Mouse (Mus musculus): ENCODE results near the gene Dcaf17.
A peak's percentile ranks its signal among the peaks of the same experiment; 100 is the strongest.

Gene Dcaf17

DNA sequence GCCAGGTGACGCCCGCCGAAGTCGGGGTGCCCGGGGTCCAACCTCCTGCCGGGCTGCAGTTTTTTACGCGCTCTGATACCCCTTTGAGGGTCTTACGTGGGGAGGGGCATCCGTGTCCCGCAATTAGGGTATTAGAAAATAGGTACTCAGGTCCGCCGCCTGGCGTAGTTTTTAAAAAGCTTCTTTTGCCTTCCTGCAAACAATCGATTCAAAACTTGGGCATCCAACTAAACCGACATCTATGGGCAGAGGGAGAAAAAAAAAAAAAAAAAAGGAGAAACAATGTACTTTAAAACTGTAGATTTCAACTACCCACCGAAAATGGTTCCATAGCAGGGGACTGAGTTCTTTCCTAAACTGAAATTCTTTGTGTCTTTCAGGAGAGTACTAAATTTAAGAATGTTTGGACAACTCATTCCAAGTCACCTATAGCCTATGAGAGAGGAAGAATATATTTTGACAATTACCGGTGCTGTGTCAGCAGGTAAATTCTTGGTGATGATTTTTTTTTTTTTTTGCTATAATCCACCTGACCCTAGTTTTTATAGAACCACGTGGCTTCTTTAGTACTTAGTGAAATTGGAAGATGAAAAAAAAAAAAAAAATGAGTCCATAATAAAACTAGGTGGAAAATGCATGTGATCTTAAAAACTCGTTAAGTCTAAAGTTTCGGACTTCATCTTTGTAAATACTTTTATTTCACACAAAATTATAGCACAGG, 1.1 kb downstream of the Dcaf17 start:
- no peak for DNase-seq

GRCm38 (mm10) chr2:71071601-71072000, 16.5 kb downstream of the Dcaf17 start:
- DNase-seq, result no peak

DNA sequence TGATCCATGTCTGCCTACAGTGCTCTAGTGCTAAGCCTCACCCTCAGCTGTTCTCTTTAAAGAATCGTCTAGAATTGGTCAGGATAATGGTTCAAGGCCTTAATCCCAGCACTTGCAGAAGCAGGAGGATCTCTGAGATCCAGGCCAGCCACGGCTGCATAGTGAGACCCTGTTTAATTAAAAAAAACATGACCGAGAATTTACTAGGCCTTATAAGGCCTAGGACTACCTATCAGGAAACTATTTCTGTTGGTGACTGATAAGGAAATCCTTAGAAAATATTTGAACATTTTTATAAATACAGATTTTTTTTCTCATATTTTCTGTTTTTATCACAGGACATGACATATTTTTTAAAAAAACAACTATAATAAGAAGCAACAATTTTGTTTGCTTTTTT, 18.2 kb downstream of the Dcaf17 start:
- DNase-seq, result no peak

DNA sequence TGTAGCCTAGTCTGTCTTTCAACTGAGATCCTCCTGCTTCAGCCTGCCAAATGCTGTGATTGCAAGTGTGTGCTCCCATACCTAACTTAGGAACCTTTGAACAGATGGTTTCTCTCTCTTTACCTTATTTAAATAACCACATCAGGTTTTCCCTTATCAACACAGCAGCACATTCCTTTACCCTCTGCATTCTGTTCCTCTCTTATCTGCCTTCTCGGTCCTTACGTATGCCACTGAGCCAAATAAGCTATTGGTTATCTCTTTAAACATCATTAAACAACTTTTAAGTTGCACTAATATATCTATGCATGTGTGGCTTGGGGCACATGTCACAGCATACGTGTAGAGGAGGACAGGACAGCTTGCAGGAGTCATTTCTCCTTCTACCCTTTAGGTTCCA, 18.7 kb downstream of the Dcaf17 start:
- no peak for DNase-seq

GRCm38 (mm10) chr2:71082416-71082815, 27.3 kb downstream of the Dcaf17 start:
- DNase-seq, result no peak

DNA sequence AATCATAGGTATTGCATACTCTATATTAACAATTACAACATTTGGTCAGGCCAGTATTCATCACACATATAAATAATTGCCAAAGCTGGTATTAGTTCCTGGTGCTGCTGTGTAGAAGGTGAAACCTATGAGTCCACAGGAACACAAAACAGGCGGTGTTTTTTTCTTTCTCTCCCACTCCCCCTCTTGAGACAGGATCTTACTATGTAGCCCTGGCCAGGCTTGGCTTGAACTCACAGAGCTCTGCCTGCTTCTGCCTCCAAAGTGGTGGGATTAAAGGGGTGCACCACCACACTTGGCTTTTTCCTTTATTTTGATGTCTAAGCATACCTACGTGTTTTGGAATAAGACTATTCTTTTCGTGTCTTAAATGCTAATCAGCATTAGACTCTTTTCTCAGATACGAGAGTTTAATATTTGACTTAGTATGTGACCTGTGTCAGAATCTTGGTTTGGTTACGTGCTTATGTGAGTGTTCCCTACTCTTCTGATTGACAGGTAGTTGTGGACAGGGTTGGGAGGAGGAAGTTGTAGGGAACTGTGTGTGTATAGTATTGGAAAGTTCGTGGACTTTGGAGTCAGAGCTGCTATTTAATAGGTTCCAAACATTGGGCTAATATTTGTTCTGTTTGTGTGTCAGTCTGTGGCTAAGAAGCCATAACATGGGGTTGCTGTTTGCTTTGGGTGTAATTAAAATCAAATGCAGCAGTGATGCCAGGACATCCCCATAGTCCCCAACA, 28.5 kb downstream of the Dcaf17 start:
- DNase-seq, result no peak

DNA sequence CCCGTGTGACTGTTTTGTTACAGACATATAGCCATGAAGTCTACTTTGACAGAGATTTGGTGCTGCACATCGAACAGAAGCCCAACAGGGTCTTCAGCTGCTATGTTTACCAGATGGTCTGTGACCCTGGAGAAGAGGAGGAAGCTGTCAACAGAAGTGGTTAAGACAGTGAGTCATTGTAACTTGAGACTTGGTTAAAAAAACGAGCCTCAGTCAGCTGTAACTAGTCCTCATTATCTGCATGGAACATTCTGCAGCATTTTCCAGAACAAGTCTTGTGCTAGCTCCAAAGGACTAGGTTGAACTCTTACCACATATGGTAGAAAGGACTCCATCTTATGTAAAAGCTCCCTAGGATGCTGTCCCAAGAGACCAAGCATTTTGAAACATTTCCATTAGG, 34.6 kb downstream of the Dcaf17 start:
- no peak for DNase-seq

DNA sequence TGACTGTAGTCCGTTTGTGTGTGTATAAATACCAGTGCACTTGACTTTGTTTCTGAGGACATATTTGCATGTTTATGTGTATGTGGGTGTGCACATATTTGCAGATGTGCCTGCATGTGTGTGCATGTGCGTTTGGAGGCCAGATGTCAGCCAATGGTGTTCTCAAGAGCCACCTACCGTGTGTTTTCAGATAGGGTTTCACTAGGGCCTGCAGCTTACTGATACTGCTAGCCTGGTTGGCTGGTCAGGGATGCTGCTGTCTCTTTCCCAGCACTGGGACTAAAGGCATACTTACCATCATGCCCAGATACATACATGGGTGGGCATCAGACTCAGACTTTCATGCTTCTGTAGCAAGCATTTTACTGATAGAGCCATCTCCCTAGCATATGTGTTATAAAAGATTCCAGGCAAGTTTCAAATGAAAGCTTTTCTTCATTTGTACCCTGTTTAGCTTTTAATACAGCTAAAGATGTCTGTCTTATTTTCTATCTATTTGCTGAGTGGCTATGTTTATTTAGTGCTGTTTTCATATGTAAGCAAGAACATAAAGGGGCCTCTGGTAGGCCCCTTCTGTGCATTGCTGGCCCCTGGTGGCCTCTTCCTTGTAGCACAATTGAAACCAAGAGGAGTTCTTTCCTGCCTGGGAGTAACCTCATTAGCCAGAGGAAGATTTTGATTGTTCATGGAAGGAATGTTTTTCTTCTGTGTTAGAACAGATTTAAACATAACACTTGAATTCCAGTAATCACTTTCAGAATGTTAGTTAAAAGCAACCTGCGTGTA, 35.7 kb downstream of the Dcaf17 start:
- no peak for DNase-seq

DNA sequence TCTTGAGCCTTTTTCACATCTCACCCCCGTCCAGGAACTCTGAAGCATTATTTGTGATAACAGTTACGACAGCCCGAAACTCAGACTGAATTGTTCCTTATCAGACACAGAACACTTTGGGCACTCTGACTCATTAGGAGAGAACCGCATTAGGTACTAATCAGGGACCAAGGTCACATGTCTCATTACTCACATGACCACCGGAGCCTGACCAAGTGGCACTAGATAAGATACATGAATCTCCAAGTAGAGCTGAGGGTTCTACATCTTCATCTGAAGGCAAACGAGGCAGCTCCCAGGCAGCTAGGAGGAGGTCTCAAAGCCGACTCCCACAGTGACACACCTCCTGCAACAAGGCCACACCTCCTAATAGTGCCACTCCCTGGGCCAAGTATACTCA, 41.0 kb downstream of the Dcaf17 start:
- no peak for DNase-seq

DNA sequence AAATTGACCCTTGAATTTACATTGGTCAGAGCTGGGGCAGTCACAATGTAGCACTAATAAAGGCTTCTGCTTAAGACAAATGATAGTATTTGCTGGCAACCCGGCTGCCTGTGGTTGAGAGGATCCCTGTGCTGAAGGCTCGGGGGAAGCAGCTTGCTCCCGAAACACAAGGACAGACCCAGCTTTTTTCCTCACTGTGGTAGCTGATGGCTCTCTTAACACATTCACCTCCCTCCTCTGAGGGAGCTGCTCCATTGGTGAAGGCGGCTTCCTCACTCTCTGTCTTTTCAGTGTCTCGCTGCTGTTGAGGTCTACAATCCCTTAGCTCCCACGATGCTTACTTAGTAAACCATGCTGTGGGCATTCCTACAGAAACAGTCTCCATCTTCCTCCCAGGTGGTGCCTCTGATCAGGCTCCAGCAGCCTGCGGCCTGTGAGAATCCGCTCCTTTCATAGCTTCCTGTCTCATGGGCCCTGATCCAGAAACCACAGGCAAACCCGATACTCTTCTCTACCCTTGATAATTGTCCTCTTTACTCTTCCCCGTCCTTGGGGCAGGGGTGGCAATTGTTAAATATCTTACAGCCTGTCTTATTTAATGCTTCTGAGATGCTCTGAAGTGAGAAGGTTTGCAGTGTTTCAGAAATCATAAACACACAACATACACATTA, 47.6 kb downstream of the Dcaf17 start:
- no peak for DNase-seq

- DNase-seq, result no peak
Measured at GRCm38 (mm10) chr2:71103292-71103680, 48.2 kb downstream of the Dcaf17 start.

GRCm38 (mm10) chr2:71104696-71105095, 49.6 kb downstream of the Dcaf17 start:
- DNase-seq, result no peak

- no peak for DNase-seq
Measured at GRCm38 (mm10) chr2:71105469-71106215, 50.5 kb downstream of the Dcaf17 start.

- DNase-seq, result no peak
Measured at GRCm38 (mm10) chr2:71107225-71107624, 52.1 kb downstream of the Dcaf17 start.

DNA sequence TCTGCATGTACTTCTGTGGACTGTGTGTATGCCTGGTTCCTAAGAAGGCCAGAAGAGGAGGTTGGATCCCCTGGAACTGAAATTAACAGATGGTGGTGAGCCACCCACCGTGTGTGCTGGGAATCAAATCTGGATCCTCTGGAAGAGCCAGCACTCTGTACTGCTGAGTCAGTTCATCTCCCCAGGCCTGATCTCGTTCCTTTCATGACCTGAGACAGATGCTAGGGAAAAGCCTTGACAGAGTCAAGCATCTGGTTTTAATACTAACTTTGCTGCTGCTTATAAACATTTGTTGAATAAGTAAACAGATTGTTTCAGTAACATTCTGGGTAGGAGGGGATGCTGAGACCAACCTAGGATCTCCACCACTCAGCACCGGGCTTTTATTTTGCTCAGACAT, 53.4 kb downstream of the Dcaf17 start:
- DNase-seq, result no peak

- no peak for DNase-seq
Measured at GRCm38 (mm10) chr2:71113489-71114171, 58.5 kb downstream of the Dcaf17 start.

DNA sequence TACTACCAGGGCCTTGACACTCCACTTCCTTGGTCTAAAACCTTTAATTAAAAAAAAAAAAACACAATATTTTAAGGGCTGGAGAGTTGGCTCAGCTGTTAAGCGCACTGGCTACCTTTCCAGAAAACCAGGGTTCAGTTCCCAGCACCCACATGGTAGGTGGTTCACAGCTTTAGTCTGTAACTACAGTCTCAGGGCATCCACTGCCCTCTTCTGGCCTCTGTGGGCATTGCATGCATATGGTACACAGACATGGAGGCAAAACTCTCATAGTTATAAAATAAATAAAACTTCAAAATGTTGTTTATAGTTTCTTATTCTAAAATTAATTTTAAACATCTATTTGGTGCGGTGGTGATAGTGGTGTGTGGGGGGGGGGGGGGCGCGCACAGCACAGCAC, 61.0 kb downstream of the Dcaf17 start:
- DNase-seq, result no peak

GRCm38 (mm10) chr2:71117797-71118708, 62.9 kb downstream of the Dcaf17 start, which contains the start of gene Cybrd1:
Cybrd1 (plus strand) TSS chr2:71117923.
- DNase-seq, result peak; percentile 38

GRCm38 (mm10) chr2:71120844-71121243, 65.7 kb downstream of the Dcaf17 start:
- DNase-seq, result no peak

DNA sequence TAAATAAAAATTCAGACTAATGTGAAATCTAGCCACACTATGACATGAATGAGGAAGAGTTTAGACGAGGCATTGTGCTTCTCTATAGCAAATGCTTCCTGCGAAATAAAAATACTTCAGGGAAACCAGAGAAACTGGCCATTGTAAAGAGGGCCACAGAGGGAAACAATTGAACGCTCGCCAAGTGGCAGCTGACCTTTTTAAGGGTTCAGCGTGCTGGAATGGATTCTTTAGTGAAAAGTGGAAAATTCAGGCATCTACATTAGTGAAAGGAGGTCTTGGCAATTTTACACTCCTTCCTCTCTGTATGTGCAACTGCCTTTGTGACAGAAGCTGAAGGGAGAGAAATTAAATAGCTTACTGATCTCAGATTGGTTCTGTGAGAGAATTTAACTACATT, 66.3 kb downstream of the Dcaf17 start:
- peak; percentile 12 for DNase-seq

Measured in right cerebral cortex, postnatal 4 days (tissue).